Mouse (Mus musculus) midbrain, embryonic 16.5 days (tissue): ENCODE measurements around the gene Daam1. TPM values are rescaled to one million over a fixed set of nuclear protein-coding genes. Genes with fewer than 3 reads are reported as not detected.

Source experiments
- polyA plus RNA-seq: library from polyadenylated mRNA; unstranded; fragments of >200 nt; fragmentation: Nextera tagmentation; extraction: Ambion mirVana; gene quantifications from 2 replicates; pipeline ENCODE4 v1.2.1, GENCODE M21; 2015

Gene Daam1
- polyA plus RNA-seq, 1 experiment from 2014 or later: 33.0 TPM

Other genes starting within 250 kb of the Daam1 start
- 8.3 and 9.1 TPM in 2 replicates for gene Gpr135, start 240.0 kb downstream of the Daam1 start, polyA plus RNA-seq